Mouse (Mus musculus) neural tube, embryonic 12.5 days (tissue): ENCODE data around the gene Hps4. TPM values are rescaled to one million over a fixed set of nuclear protein-coding genes. Genes with fewer than 3 reads are reported as not detected.

ENCODE experiments used
- ATAC-seq: fragments of 200-750 bp; cut with Nextera tagmentation; 2 replicates; pipeline ENCODE4 v1.8.0; 2017; ENCODE audit warnings: low read depth, mild to moderate bottlenecking, moderate TSS enrichment, moderate library complexity; ENCODE audit not compliant: low FRiP score
- H3K27ac ChIP-seq: fragments of 300-500 bp; sonication (generic); 2 replicates; pipeline ENCODE4 v1.5.1; 2016
- H3K27me3 ChIP-seq: fragments of 300-500 bp; sonication (generic); replicated peaks from 2 replicates; pipeline ENCODE4 v1.6.1; 2016; ENCODE audit warnings: mild to moderate bottlenecking
- H3K36me3 ChIP-seq: fragments of 300-500 bp; sonication (generic); 2 replicates; pipeline ENCODE4 v1.6.1; 2016; ENCODE audit warnings: mild to moderate bottlenecking
- H3K4me1 ChIP-seq: fragments of 300-500 bp; sonication (generic); 2 replicates; pipeline ENCODE4 v1.6.1; 2016
- H3K4me2 ChIP-seq: fragments of 300-500 bp; sonication (generic); replicated peaks from 2 replicates; pipeline ENCODE4 v1.6.1; 2016; ENCODE audit warnings: mild to moderate bottlenecking
- H3K4me3 ChIP-seq: fragments of 300-500 bp; sonication (generic); 2 replicates; pipeline ENCODE4 v1.5.1; 2016
- H3K9ac ChIP-seq: fragments of 300-500 bp; sonication (generic); 2 replicates; pipeline ENCODE4 v1.6.1; 2016; ENCODE audit warnings: mild to moderate bottlenecking
- H3K9me3 ChIP-seq: fragments of 300-500 bp; sonication (generic); 2 replicates; pipeline ENCODE4 v1.6.1; 2016; ENCODE audit warnings: mild to moderate bottlenecking
- WGBS: fragments of 180-500 bp; shearing (Covaris S2); methylation state at CpG from one replicate; pipeline ENCODE4 v1.1.7; 2016; 5-methylcytosine and 5-hydroxymethylcytosine counted together
- polyA plus RNA-seq: library from polyadenylated mRNA; unstranded; fragments of >200 nt; fragmentation: Nextera tagmentation; extraction: Ambion mirVana; gene quantifications from 2 replicates; pipeline ENCODE4 v1.2.1, GENCODE M21; 2016

The Hps4 gene
- polyA plus RNA-seq, 1 experiment from 2014 or later: 36.1 TPM

DNA sequence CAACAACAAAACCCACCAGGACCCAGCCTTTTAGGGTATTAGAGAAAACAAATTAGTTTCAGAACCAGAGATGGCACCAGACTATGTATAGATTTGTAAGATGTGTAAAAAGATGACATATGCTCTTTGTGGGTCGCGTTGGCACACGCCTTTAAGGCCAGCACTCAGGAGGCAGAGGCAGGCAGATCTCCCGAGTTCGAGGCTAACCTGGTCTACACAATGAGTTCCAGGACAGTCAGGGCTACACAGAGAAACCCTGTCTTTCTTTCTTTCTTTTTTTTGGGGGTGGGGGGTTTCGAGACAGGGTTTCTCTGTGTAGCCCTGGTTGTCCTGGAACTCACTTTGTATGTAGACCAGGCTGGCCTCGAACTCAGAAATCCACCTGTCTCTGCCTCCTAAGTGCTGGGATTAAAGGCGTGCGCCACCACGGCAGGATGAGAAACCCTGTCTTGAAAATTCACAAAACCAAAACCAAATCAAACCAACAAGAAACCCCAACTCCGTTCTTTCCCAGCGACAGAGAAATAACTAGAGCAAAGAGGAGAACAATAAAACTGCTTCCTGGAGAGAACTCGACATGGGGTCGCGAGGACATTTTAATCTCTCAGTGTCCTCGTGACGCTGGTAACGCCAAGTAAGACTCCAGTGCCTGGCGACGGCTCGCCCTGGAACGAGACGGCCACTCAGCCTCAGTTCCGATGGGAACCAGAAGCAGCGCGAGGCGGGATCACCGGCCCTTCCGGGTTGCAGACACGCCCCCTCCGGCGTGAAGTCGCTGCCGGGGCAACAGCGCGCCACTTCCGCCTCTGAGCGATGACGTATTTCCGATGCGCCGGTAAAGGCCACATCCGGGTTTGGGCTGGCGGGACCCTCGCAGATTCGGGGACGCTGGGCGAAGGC, 17.1 kb upstream of the Hps4 start, which contains the start of gene Tfip11:
Tfip11 (plus strand) TSS at position 813 of the 900 bp plus-strand sequence.
- peak; percentile 85 for ATAC-seq
- peaks cover 27% of the 10 kb centered on the region for H3K4me1 ChIP-seq
- 10% methylated on average over 48 of the region's 48 CpGs for WGBS

DNA sequence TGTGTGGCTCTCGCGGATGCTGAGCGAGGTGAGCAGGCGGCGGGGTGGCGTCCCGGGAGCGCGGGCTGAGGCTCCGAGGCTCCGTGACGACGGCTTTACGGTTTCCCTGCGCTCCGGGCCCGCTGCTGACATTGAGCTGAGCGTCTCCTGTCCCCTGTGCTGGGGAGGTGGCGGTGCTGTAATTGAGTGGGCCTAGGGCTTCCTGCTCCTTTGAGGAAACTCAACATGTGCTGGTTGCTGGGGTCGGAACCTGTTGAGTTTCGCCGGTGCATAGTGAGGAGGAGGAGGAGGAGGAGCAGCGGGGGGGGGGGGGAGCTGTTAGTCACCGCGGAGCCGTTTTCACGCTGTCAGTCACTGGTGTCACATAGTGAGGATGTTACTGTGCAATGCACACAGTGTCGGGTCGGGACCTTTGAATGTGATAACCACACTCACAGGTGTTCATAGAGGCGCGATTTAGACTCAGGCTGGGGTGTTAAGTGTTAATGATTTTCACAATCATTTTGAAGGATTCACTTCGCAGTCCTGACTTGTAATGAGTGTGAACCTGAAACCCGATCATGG, 16.4 kb upstream of the Hps4 start:
- Histone ChIP-seq H3K27ac (no peak overlapping the region), H3K27me3 (no peaks in the 10 kb centered on the region), H3K4me3 (peak overlapping the region; percentile 97), H3K36me3 (peaks cover 35% of the 10 kb centered on the region), H3K9ac (peak overlapping the region; percentile 82), H3K4me2 (peak overlapping the region; percentile 80), H3K4me1 (peaks cover 27% of the 10 kb centered on the region), H3K9me3 (no peaks in the 10 kb centered on the region)
- WGBS: 2% methylated on average over 32 of the region's 33 CpGs
- ATAC-seq: no peak; the same call in 1 of the 2 replicates

More for the DNA sequence above, 17.1 kb upstream of the Hps4 start, which contains the start of gene Tfip11:
- Histone ChIP-seq H3K4me3 (peak within 1 kb of the TSS; percentile 97), H3K27me3 (no peaks in the 10 kb centered on the region), H3K9ac (peak within 1 kb of the TSS; percentile 82), H3K36me3 (peaks cover 28% of the 10 kb centered on the region), H3K27ac (peak within 1 kb of the TSS; percentile 62; the same call in 1 of the 2 replicates), H3K9me3 (no peaks in the 10 kb centered on the region), H3K4me2 (peak within 1 kb of the TSS; percentile 80)

DNA sequence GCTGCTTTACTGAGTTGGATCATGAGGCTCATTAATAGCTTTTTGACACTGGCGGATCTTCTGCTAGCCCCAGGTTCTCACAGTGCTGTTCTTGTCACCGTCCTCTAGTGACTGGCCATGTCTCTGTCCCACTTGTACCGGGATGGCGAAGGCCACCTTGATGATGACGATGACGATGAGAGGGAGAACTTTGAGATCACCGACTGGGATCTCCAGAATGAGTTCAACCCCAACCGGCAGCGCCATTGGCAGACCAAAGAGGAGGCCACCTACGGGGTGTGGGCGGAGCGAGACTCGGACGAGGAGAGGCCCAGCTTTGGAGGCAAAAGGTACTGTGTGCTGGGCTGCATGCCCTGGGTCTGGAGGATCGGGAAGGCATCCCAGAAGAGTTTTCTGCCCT, 15.0 kb upstream of the Hps4 start:
- WGBS: 93% methylated on average over 15 of the region's 15 CpGs
- H3K36me3 ChIP-seq: peaks cover 48% of the 10 kb centered on the region
- no peak for ATAC-seq

DNA sequence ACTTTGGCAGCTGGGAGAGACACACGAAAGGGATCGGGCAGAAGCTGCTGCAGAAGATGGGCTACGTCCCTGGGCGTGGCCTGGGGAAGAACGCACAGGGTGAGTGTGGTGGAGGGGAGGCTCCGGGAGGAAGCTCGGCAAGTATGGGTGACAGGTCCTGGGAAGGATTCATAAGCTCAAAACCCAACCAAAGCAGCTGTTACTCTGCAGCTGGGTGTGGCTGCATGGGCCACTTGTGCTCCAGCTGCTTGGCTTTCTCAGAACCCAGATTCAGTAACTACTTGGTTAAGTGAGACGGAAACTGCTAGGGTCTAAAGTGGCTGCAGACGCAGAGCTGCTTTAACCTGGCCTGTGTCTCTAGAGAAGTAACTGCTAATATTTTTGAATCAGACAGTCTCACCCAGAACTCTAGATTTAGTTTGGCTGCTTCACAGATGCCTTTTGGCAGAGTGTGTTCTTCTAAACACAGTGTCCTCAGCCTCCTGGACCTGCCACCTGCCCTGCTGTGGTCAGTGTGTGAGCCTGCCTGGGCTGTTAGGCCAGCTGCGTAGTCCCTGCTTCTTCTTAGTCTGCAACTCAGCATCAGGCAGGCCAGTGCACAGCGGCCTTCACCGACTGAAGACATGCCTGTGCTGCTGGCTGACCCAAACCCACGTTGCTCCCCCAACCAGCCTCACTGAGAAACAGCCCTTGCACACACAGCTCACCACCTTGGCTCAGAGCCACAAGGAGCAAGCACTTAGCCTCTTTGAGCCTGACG, 12.9 kb upstream of the Hps4 start:
- WGBS: 93% methylated on average over 14 of the region's 14 CpGs
- no peak overlapping the region for H3K4me2 ChIP-seq
- no peaks in the 10 kb centered on the region for H3K27me3 ChIP-seq
- no peak overlapping the region for H3K4me3 ChIP-seq
- H3K9ac ChIP-seq: no peak overlapping the region
- peaks cover 70% of the 10 kb centered on the region for H3K36me3 ChIP-seq
- H3K9me3 ChIP-seq: no peaks in the 10 kb centered on the region
- H3K4me1 ChIP-seq: peaks cover 22% of the 10 kb centered on the region
- ATAC-seq: no peak
- H3K27ac ChIP-seq: no peak overlapping the region

More for the DNA sequence above, 15.0 kb upstream of the Hps4 start:
- no peak overlapping the region for H3K27ac ChIP-seq
- H3K27me3 ChIP-seq: no peaks in the 10 kb centered on the region
- no peak overlapping the region for H3K4me2 ChIP-seq
- H3K9me3 ChIP-seq: no peaks in the 10 kb centered on the region
- no peak overlapping the region for H3K4me3 ChIP-seq
- H3K4me1 ChIP-seq: peaks cover 27% of the 10 kb centered on the region
- H3K9ac ChIP-seq: peak overlapping the region; percentile 8; the same call in 1 of the 2 replicates

DNA sequence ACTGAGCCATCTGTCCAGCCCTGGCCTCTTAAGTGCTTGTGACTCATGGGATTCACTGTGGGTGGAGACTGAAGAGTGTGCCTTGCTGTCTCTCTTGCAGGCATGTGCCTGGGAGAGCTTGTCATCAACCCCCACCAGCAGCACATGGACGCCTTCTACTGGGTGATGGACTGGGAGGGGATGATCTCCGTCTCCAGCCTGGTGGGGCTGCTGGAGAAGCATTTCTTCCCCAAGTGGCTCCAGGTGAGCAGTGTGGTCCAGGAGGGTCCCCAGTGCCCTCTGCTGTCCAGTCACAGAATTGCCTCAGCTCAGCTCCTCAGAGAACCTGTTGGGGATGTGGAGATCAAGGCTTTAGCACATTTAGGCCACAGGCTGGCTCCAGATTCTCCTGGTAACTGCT, 7.4 kb upstream of the Hps4 start:
- peak; percentile 44; the same call in 1 of the 2 replicates for ATAC-seq
- WGBS: 40% methylated on average over 2 of the region's 2 CpGs
- Histone ChIP-seq H3K9me3 (no peaks in the 10 kb centered on the region), H3K4me2 (no peak overlapping the region), H3K27ac (no peak overlapping the region), H3K9ac (no peak overlapping the region), H3K36me3 (peaks cover 90% of the 10 kb centered on the region), H3K4me1 (no peaks in the 10 kb centered on the region), H3K27me3 (no peaks in the 10 kb centered on the region), H3K4me3 (no peak overlapping the region)

DNA sequence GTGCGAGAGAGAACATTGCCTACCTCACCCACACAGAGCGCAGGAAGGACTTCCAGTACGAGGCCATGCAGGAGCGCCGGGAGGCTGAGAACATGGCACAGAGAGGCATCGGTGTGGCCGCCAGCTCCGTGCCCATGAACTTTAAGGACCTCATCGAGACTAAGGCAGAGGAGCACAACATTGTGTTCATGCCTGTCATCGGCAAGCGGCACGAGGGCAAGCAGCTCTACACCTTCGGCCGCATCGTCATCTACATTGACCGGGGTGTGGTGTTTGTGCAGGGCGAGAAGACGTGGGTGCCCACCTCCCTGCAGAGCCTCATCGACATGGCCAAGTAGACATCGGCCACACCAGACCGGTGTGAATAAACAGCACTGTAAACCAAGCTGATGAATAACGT, 5.9 kb upstream of the Hps4 start:
- Histone ChIP-seq H3K9me3 (no peaks in the 10 kb centered on the region), H3K9ac (no peak overlapping the region), H3K27me3 (no peaks in the 10 kb centered on the region), H3K36me3 (peaks cover 79% of the 10 kb centered on the region), H3K4me2 (no peak overlapping the region), H3K4me1 (peaks cover 6% of the 10 kb centered on the region), H3K27ac (no peak overlapping the region), H3K4me3 (no peak overlapping the region)
- whole genome bisulfite sequencing: 94% methylated on average over 22 of the region's 22 CpGs
- ATAC-seq: no peak

DNA sequence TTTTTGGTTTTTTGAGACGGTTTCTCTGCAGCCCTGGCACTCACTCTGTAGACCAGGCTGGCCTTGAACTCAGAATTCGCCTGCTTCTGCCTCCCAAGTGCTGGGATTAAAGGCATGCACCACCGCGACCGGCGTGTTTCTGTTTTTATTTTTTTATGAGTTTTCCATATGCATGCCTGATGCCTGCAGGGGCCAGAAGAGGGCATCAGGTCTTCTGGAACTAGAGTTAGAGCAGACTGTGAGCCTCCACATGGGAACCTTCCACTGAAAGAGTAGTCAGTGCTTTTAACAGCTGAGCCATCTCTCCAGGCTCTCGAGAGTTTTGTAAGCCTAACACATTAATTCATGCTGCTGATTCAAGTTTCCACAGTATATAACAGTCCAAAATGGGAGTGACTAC, 3.7 kb upstream of the Hps4 start:
- Histone ChIP-seq H3K27ac (no peak overlapping the region), H3K4me2 (no peak overlapping the region), H3K4me3 (no peak overlapping the region), H3K4me1 (peaks cover 20% of the 10 kb centered on the region), H3K27me3 (no peaks in the 10 kb centered on the region), H3K9me3 (no peaks in the 10 kb centered on the region), H3K36me3 (peaks cover 57% of the 10 kb centered on the region), H3K9ac (no peak overlapping the region)
- no peak for ATAC-seq
- 79% methylated on average over 7 of the region's 7 CpGs for WGBS

DNA sequence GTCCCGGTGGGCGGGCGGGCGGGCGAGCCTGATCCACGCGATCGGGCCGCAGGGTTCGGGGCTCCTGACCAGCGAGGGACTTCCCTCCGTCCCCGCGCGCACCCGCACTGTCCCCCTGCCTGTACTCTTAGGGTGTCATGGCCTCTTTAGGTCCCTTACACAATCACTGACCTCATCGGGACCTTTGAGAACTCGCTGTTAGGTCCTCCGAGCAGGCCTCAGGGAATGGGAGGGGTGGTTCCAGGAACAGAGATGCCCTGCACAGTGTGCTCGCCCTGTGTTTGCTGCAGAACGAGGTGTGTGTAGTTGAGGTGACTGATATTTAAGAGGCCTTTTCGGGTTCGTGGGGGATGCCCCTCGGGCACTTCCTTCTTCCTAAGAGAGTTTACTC, 317 bp downstream of the Hps4 start:
- H3K27me3 ChIP-seq: no peaks in the 10 kb centered on the region
- peak; percentile 77 for ATAC-seq
- peaks cover 35% of the 10 kb centered on the region for H3K36me3 ChIP-seq
- H3K9ac ChIP-seq: peak overlapping the region; percentile 82
- peak overlapping the region; percentile 88 for H3K4me3 ChIP-seq
- H3K9me3 ChIP-seq: no peaks in the 10 kb centered on the region
- H3K4me1 ChIP-seq: peaks cover 38% of the 10 kb centered on the region
- H3K27ac ChIP-seq: no peak overlapping the region
- 1% methylated on average over 24 of the region's 24 CpGs for WGBS
- H3K4me2 ChIP-seq: peak overlapping the region; percentile 75

DNA sequence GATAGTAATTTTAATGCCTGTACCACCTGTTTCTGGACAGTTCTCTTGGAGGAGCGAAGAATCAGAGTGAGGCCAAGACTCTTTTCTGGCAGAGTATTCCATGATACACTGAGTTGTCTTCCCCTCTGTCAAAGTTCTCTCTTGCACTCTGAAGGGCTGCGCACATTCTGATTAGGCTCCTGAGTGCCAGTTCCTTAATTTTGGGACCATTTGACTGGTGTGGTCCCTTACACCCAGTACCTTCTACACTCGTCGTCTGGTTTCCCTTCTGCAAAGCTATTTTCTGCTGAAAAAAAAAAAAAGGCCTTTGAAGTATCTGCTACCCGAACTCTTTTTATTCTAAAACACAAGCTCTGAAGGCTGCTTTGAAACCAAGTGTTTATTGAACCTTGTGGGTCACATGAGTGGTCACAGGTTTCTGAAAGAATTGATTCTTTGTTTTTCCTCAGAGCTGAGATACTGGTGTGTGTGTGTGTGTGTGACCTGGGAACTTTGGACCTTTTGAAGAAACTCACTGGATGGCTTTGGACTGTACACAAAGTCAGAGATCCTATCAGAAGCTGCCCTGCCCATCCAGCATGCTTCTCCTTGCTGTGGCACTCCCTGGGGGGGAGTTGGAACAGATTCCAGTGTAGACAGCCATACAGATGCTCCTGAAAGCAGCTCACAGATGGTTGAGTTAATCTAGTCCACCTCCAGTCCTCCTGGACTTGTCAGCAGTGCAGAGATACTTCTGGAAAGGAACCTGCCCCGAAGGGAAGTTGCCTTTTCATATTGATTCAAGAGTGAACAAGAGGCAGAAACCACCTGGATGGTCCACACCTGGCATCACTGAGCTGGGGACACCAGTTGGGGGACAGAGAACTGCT, 1.4 kb downstream of the Hps4 start:
- ATAC-seq: no peak
- Histone ChIP-seq H3K9me3 (no peaks in the 10 kb centered on the region), H3K36me3 (peaks cover 39% of the 10 kb centered on the region), H3K4me1 (peaks cover 38% of the 10 kb centered on the region), H3K27ac (no peak overlapping the region), H3K4me2 (peak overlapping the region; percentile 75; the same call in 1 of the 2 replicates), H3K27me3 (no peaks in the 10 kb centered on the region), H3K9ac (no peak overlapping the region; the same call in 1 of the 2 replicates), H3K4me3 (no peak overlapping the region)
- WGBS: 80% methylated on average over 6 of the region's 6 CpGs

DNA sequence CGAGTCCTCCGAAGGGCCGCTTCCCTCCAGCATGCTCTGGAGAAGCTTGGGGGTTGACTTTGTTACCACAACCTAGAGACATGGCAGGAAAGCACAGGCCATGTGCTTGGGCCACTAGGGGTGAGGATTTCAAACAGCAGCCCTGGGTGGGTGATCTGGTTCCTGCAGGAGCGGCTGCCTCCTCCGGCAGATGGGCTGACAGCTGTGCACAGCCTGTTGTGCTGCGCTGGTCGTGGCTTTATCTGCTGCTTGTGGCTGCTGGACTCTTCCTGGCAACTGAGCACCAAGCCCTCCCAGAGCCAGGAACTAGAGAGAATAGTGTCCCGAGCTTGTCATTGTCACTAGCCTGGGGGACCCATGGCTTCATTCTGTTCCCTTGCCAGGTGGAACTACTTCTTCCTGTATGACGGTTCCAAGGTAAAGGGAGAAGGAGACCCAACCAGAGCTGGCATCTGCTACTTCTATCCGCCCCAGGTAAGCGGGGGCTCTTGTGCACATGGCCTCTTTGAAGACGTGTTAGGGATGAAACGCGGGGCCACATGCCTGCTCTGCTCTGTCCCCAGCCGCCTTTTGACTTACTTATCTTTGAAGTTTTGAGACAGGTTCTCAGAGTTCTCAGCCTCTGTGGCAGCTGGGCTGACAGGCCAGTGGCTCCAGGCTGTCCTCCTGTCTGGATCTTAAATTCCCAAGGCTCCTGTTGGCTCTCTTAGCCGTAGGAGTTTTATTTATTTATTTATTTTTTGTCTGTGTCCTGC, 3.5 kb downstream of the Hps4 start:
- ATAC-seq: no peak
- Histone ChIP-seq H3K9ac (no peak overlapping the region), H3K9me3 (no peaks in the 10 kb centered on the region), H3K36me3 (peaks cover 47% of the 10 kb centered on the region), H3K27ac (no peak overlapping the region), H3K27me3 (no peaks in the 10 kb centered on the region), H3K4me1 (peaks cover 38% of the 10 kb centered on the region), H3K4me3 (no peak overlapping the region), H3K4me2 (0 out of 2 replicates have a peak overlapping the region, but pooled peaks have one; percentile 9)
- 89% methylated on average over 16 of the region's 16 CpGs for WGBS

DNA sequence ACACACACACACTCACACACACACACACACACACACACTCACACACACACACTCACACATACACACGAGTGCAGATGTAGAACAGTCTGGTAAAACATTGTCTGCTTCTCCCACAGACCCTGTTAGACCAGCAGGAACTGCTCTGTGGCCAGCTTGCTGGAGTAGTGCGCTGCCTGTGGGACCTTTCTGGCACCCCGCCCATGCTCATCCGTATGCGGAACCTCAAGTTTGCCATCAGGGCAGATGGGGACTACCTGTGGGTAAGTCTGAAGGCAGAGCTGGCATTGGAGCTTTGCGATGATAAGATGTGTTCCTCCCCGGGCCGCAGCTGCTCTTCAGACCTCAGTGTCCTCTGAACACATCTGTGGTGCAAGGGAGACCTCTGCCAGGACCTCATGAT, 6.3 kb downstream of the Hps4 start:
- WGBS: 92% methylated on average over 8 of the region's 8 CpGs
- H3K36me3 ChIP-seq: peaks cover 71% of the 10 kb centered on the region
- no peak overlapping the region for H3K4me2 ChIP-seq
- H3K9me3 ChIP-seq: no peaks in the 10 kb centered on the region
- no peak for ATAC-seq
- peaks cover 17% of the 10 kb centered on the region for H3K4me1 ChIP-seq
- no peaks in the 10 kb centered on the region for H3K27me3 ChIP-seq
- no peak overlapping the region for H3K9ac ChIP-seq
- H3K4me3 ChIP-seq: no peak overlapping the region
- no peak overlapping the region for H3K27ac ChIP-seq
